Mouse (Mus musculus): ENCODE measurements around the gene Apobec3. TPM values are rescaled to one million over a fixed set of nuclear protein-coding genes. Genes with fewer than 3 reads are reported as not detected.

Gene Apobec3
- total RNA-seq, 2 experiments from 2014 or later, result 75.2 to 80.1 TPM

- no peak for ATAC-seq (replicated peaks; ENCODE audit: low FRiP score, poor library complexity, severe bottlenecking)
Measured at GRCm38 (mm10) chr15:79944948-79945347, 53.5 kb downstream of the Apobec3 start.

GRCm38 (mm10) chr15:79946022-79946421 is 54.6 kb downstream of the Apobec3 start:
- peak; percentile 83 for ATAC-seq (replicated peaks; ENCODE audit: low FRiP score, poor library complexity, severe bottlenecking)

GRCm38 (mm10) chr15:79946790-79947189 is 55.3 kb downstream of the Apobec3 start:
- 0 out of 2 replicates have a peak, but pooled peaks have one; percentile 38 for ATAC-seq (replicated peaks; ENCODE audit: low FRiP score, poor library complexity, severe bottlenecking)

- ATAC-seq (replicated peaks; ENCODE audit: low FRiP score, poor library complexity, severe bottlenecking), result no peak
Measured at GRCm38 (mm10) chr15:79947681-79948080, 56.2 kb downstream of the Apobec3 start.

- no peak for ATAC-seq (replicated peaks; ENCODE audit: low FRiP score, poor library complexity, severe bottlenecking)
Measured at GRCm38 (mm10) chr15:79950250-79951025, 59.0 kb downstream of the Apobec3 start.

- no peak for ATAC-seq (replicated peaks; ENCODE audit: low FRiP score, poor library complexity, severe bottlenecking)
Measured at GRCm38 (mm10) chr15:79951226-79951625, 59.8 kb downstream of the Apobec3 start.

- ATAC-seq (replicated peaks; ENCODE audit: low FRiP score, poor library complexity, severe bottlenecking), result no peak
Measured at GRCm38 (mm10) chr15:79951730-79952503, 60.5 kb downstream of the Apobec3 start.

GRCm38 (mm10) chr15:79952504-79953231 is 61.2 kb downstream of the Apobec3 start:
- no peak for ATAC-seq (replicated peaks; ENCODE audit: low FRiP score, poor library complexity, severe bottlenecking)

- no peak for ATAC-seq (replicated peaks; ENCODE audit: low FRiP score, poor library complexity, severe bottlenecking)
Measured at GRCm38 (mm10) chr15:79953470-79953869, 62.0 kb downstream of the Apobec3 start.

- no peak for ATAC-seq (replicated peaks; ENCODE audit: low FRiP score, poor library complexity, severe bottlenecking)
Measured at GRCm38 (mm10) chr15:79956559-79956958, 65.1 kb downstream of the Apobec3 start.

- ATAC-seq (replicated peaks; ENCODE audit: low FRiP score, poor library complexity, severe bottlenecking), result no peak
Measured at GRCm38 (mm10) chr15:79958418-79958817, 67.0 kb downstream of the Apobec3 start.

- ATAC-seq (replicated peaks; ENCODE audit: low FRiP score, poor library complexity, severe bottlenecking), result no peak
Measured at GRCm38 (mm10) chr15:79961366-79961921, 70.0 kb downstream of the Apobec3 start.

- no peak for ATAC-seq (replicated peaks; ENCODE audit: low FRiP score, poor library complexity, severe bottlenecking)
Measured at GRCm38 (mm10) chr15:79962661-79963060, 71.2 kb downstream of the Apobec3 start.

GRCm38 (mm10) chr15:79964376-79964775 is 72.9 kb downstream of the Apobec3 start:
- ATAC-seq (replicated peaks; ENCODE audit: low FRiP score, poor library complexity, severe bottlenecking), result no peak

Other genes with a start within 250 kb of the Apobec3 start
- 3.3 and 3.5 TPM in 2 replicates for gene Fam227a, start 232.7 kb upstream of the Apobec3 start, total RNA-seq (2015; ENCODE audit: low replicate concordance)
- 0.70 and 5.0 TPM in 2 replicates for gene Fam227a, start 232.7 kb upstream of the Apobec3 start, total RNA-seq (2017; ENCODE audit: low replicate concordance)
- 0.77 and 4.4 TPM in 2 replicates for gene Cby1, start 232.5 kb upstream of the Apobec3 start, total RNA-seq (2015; ENCODE audit: low replicate concordance)
- 5.3 and 16.6 TPM in 2 replicates for gene Cby1, start 232.5 kb upstream of the Apobec3 start, total RNA-seq (2017; ENCODE audit: low replicate concordance)
- 40.9 and 49.3 TPM in 2 replicates for gene Tomm22, start 220.8 kb upstream of the Apobec3 start, total RNA-seq (2015; ENCODE audit: low replicate concordance)
- 26.8 and 57.8 TPM in 2 replicates for gene Tomm22, start 220.8 kb upstream of the Apobec3 start, total RNA-seq (2017; ENCODE audit: low replicate concordance)
- gene Josd1, start 203.7 kb upstream of the Apobec3 start, total RNA-seq (2015; ENCODE audit: low replicate concordance), result 6.0 and 6.7 TPM in 2 replicates
- 9.1 and 9.2 TPM in 2 replicates for gene Josd1, start 203.7 kb upstream of the Apobec3 start, total RNA-seq (2017; ENCODE audit: low replicate concordance)
- gene Gtpbp1, start 200.8 kb upstream of the Apobec3 start, total RNA-seq (2015; ENCODE audit: low replicate concordance), result 14.4 and 35.2 TPM in 2 replicates
- 23.6 and 31.2 TPM in 2 replicates for gene Gtpbp1, start 200.8 kb upstream of the Apobec3 start, total RNA-seq (2017; ENCODE audit: low replicate concordance)
- gene Sun2, start 149.1 kb upstream of the Apobec3 start, total RNA-seq (2015; ENCODE audit: low replicate concordance), result 23.4 and 26.5 TPM in 2 replicates
- gene Sun2, start 149.1 kb upstream of the Apobec3 start, total RNA-seq (2017; ENCODE audit: low replicate concordance), result 44.7 and 48.8 TPM in 2 replicates
- 4.2 TPM in 1 of 2 replicates, not detected in the other for gene Dnal4, start 113.8 kb upstream of the Apobec3 start, total RNA-seq (2015; ENCODE audit: low replicate concordance)
- gene Dnal4, start 113.8 kb upstream of the Apobec3 start, total RNA-seq (2017; ENCODE audit: low replicate concordance), result 0.68 and 1.7 TPM in 2 replicates
- 0.19 TPM in 1 of 2 replicates, not detected in the other for gene Nptxr, start 86.9 kb upstream of the Apobec3 start, total RNA-seq (2015; ENCODE audit: low replicate concordance)
- 0.17 TPM in 1 of 2 replicates, not detected in the other for gene Nptxr, start 86.9 kb upstream of the Apobec3 start, total RNA-seq (2017; ENCODE audit: low replicate concordance)
- not detected in 2 replicates for gene Npcd, start 57.4 kb upstream of the Apobec3 start, total RNA-seq (2015; ENCODE audit: low replicate concordance)
- 0.34 TPM in 1 of 2 replicates, not detected in the other for gene Npcd, start 57.4 kb upstream of the Apobec3 start, total RNA-seq (2017; ENCODE audit: low replicate concordance)
- 2.7 and 4.0 TPM in 2 replicates for gene Cbx6, start 57.0 kb upstream of the Apobec3 start, total RNA-seq (2015; ENCODE audit: low replicate concordance)
- 6.6 and 8.1 TPM in 2 replicates for gene Cbx6, start 57.0 kb upstream of the Apobec3 start, total RNA-seq (2017; ENCODE audit: low replicate concordance)
- gene Cbx7, start 79.5 kb downstream of the Apobec3 start, total RNA-seq (2015; ENCODE audit: low replicate concordance), result 2.1 and 6.9 TPM in 2 replicates
- gene Cbx7, start 79.5 kb downstream of the Apobec3 start, total RNA-seq (2017; ENCODE audit: low replicate concordance), result 4.5 and 6.4 TPM in 2 replicates
- not detected in 2 replicates for gene Pdgfb, start 123.3 kb downstream of the Apobec3 start, total RNA-seq (2015; ENCODE audit: low replicate concordance)
- gene Pdgfb, start 123.3 kb downstream of the Apobec3 start, total RNA-seq (2017; ENCODE audit: low replicate concordance), result 0.42 and 0.94 TPM in 2 replicates
- gene Syngr1, start 199.7 kb downstream of the Apobec3 start, total RNA-seq (2015; ENCODE audit: low replicate concordance), result 5.8 and 8.6 TPM in 2 replicates
- 6.0 and 7.1 TPM in 2 replicates for gene Syngr1, start 199.7 kb downstream of the Apobec3 start, total RNA-seq (2017; ENCODE audit: low replicate concordance)
- 449 and 474 TPM in 2 replicates for gene Rpl3, start 200.2 kb downstream of the Apobec3 start, total RNA-seq (2015; ENCODE audit: low replicate concordance)
- 532 and 676 TPM in 2 replicates for gene Rpl3, start 200.2 kb downstream of the Apobec3 start, total RNA-seq (2017; ENCODE audit: low replicate concordance)
- gene Tab1, start 241.5 kb downstream of the Apobec3 start, total RNA-seq (2015; ENCODE audit: low replicate concordance), result 0.58 and 10.9 TPM in 2 replicates
- gene Tab1, start 241.5 kb downstream of the Apobec3 start, total RNA-seq (2017; ENCODE audit: low replicate concordance), result 6.5 and 13.5 TPM in 2 replicates

Data from erythroblast, adult 5-6 weeks (primary cell).